Mouse (Mus musculus): ENCODE measurements around the gene Flrt1.

DNA sequence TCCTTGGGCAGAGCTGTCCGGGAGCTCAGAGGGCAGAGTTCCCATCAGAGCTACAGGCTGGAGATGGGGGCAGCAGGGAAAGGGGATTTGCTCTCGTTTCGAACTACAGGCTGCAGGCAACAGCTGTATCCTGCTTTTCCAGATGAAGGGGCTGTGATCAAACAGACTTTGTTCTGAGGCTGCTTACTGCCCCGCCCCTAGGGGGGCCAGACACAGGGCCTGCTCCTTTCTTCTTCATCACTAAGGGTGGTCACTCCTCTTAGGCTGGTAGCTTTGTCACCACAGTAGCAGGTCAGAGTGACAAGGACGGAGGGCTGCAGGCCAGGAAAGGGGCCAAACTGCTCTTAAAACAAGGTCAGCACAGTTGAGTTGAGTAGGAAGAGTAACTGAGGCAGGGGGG lies 4.6 kb upstream of the Flrt1 start:
- TF ChIP-seq CTCF (IDR thresholded peaks at IDR 0.05; ENCODE audit: insufficient read depth, low read depth, low read length): no peak
- no peak for TF ChIP-seq POLR2A (IDR thresholded peaks at IDR 0.05; ENCODE audit: insufficient read depth, low read depth, low read length)

All from olfactory bulb, adult 2 months (tissue).